In genomic region chrX:48669588-48669987, GRCm38 (mm10) we compare ENCODE assay signal across 18 mouse cellular contexts. TPM values are rescaled to one million over a fixed set of nuclear protein-coding genes. Genes with fewer than 3 reads are reported as not detected.
DNase-seq lines count a peak whose midpoint lies in the region; ATAC-seq and TF ChIP-seq lines count a peak whose summit lies in the region.
"Had no signal": no experiment of that assay in that cellular context is flagged by ENCODE, and none has a peak within 500 bp of the region (broad histone marks: within the 10 kb centered on the region; RNA-seq: fewer than 3 reads in every experiment).

No protein-coding gene starts in this region.

- H3K4me3 ChIP-seq in intestine, postnatal 0 days (ENCODE audit: low read depth, low read length), result no peak overlapping the region
- no peak overlapping the region for H3K4me3 ChIP-seq in intestine, embryonic 15.5 days (replicated peaks)
- H3K4me3 ChIP-seq in MEL (ENCODE audit: control insufficient read depth in 1 of 2, insufficient read depth in 1 of 2, low read depth in 2 of 2, low read length in 2 of 2), result no peak overlapping the region
- H3K4me3 ChIP-seq: embryonic facial prominence, embryonic 15.5 days; lung, embryonic 15.5 days; midbrain, embryonic 12.5 days; neural tube, embryonic 12.5 days had no signal

- TF ChIP-seq EP300 in MEL (IDR thresholded peaks at IDR 0.05; ENCODE audit: low read depth in 1 of 2, low read length in 2 of 2), result no peak

- no peak overlapping the region for H3K27ac ChIP-seq in intestine, postnatal 0 days (ENCODE audit: low read depth, low read length)
- H3K27ac ChIP-seq in intestine, embryonic 15.5 days, result no peak overlapping the region
- H3K27ac ChIP-seq in MEL (ENCODE audit: control insufficient read depth, low read depth, low read length), result no peak overlapping the region
- H3K27ac ChIP-seq: embryonic facial prominence, embryonic 15.5 days; lung, embryonic 15.5 days; midbrain, embryonic 12.5 days; neural tube, embryonic 12.5 days had no signal

- TF ChIP-seq POLR2A in MEL (IDR thresholded peaks at IDR 0.05; ENCODE audit: control insufficient read depth in 1 of 2, insufficient read depth in 1 of 2, low read depth in 1 of 2, low read length in 2 of 2, poor library complexity in 1 of 2), result no peak

- ATAC-seq in intestine, postnatal 0 days, result no peak
- ATAC-seq in intestine, embryonic 15.5 days, result no peak
- no peak for ATAC-seq in cerebellum, adult (ENCODE audit: insufficient number of reproducible peaks, low FRiP score, low TSS enrichment)
- ATAC-seq: intestine, embryonic 16.5 days had no signal

- H3K36me3 ChIP-seq in intestine, postnatal 0 days (ENCODE audit: control insufficient read depth, insufficient read depth), result no peaks in the 10 kb centered on the region
- no peaks in the 10 kb centered on the region for H3K36me3 ChIP-seq in intestine, embryonic 15.5 days
- no peaks in the 10 kb centered on the region for H3K36me3 ChIP-seq in MEL (ENCODE audit: control insufficient read depth in 1 of 2, insufficient read depth in 2 of 2, low read length in 2 of 2)
- H3K36me3 ChIP-seq in splenic B cell, adult 2 months (ENCODE audit: control insufficient read depth, insufficient read depth, low read length, poor library complexity, severe bottlenecking), result no peaks in the 10 kb centered on the region
- H3K36me3 ChIP-seq: embryonic facial prominence, embryonic 15.5 days; lung, embryonic 15.5 days; midbrain, embryonic 12.5 days; neural tube, embryonic 12.5 days had no signal

- DNase-seq in thymus, postnatal 14 days, result peak; percentile 5
- no peak for DNase-seq in thymus, adult 18-20 months
- DNase-seq in MEL (ENCODE audit: low read depth, low spot score), result peak; percentile 50
- DNase-seq in splenic B cell, adult 2 months (ENCODE audit: low read depth, low spot score), result peak; percentile 0
- DNase-seq in gastrocnemius, postnatal 4 days (ENCODE audit: low spot score in 2 of 2), result no peak
- DNase-seq: heart, adult 11 months; kidney, postnatal 36 days; right cerebral cortex, adult 18-20 months had no signal

- H3K4me2 ChIP-seq in intestine, postnatal 0 days (replicated peaks; ENCODE audit: low read depth), result no peak overlapping the region
- H3K4me2 ChIP-seq in intestine, embryonic 15.5 days (replicated peaks), result no peak overlapping the region
- H3K4me2 ChIP-seq: embryonic facial prominence, embryonic 15.5 days; lung, embryonic 15.5 days; midbrain, embryonic 12.5 days; neural tube, embryonic 12.5 days had no signal

- H3K4me1 ChIP-seq in intestine, postnatal 0 days (replicated peaks; ENCODE audit: control insufficient read depth, insufficient read depth, low read length), result no peaks in the 10 kb centered on the region
- no peaks in the 10 kb centered on the region for H3K4me1 ChIP-seq in intestine, embryonic 15.5 days (replicated peaks)
- H3K4me1 ChIP-seq in MEL (ENCODE audit: control insufficient read depth in 1 of 2, insufficient read depth in 2 of 2, low read length in 2 of 2), result no peaks in the 10 kb centered on the region
- H3K4me1 ChIP-seq: embryonic facial prominence, embryonic 15.5 days; lung, embryonic 15.5 days; midbrain, embryonic 12.5 days; neural tube, embryonic 12.5 days had no signal

- no peaks in the 10 kb centered on the region for H3K9me3 ChIP-seq in intestine, postnatal 0 days (ENCODE audit: control insufficient read depth)
- no peaks in the 10 kb centered on the region for H3K9me3 ChIP-seq in intestine, embryonic 15.5 days
- H3K9me3 ChIP-seq in MEL (replicated peaks; ENCODE audit: insufficient read depth, low read length), result no peaks in the 10 kb centered on the region
- H3K9me3 ChIP-seq: embryonic facial prominence, embryonic 15.5 days; lung, embryonic 15.5 days; midbrain, embryonic 12.5 days; neural tube, embryonic 12.5 days had no signal

- no peak overlapping the region for H3K9ac ChIP-seq in intestine, postnatal 0 days (ENCODE audit: low read depth, low read length)
- no peak overlapping the region for H3K9ac ChIP-seq in intestine, embryonic 15.5 days
- no peak overlapping the region for H3K9ac ChIP-seq in MEL (ENCODE audit: control insufficient read depth, low read depth, low read length, poor library complexity, severe bottlenecking)
- H3K9ac ChIP-seq: embryonic facial prominence, embryonic 15.5 days; lung, embryonic 15.5 days; midbrain, embryonic 12.5 days; neural tube, embryonic 12.5 days had no signal

- TF ChIP-seq CTCF in intestine, postnatal 0 days (IDR thresholded peaks at IDR 0.05; ENCODE audit: low read depth), result peak; percentile 20; the same call in 1 of the 2 replicates
- peak; percentile 29 to 55 (median 48); a peak in 5 of 6 replicates for TF ChIP-seq CTCF in MEL (IDR thresholded peaks at IDR 0.05 in 2 of 3, conservative IDR thresholded peaks at IDR 0.05 in 1 of 3; ENCODE audit: control insufficient read depth in 1 of 3, insufficient read depth in 1 of 3, low read depth in 2 of 3, low read length in 3 of 3, poor library complexity in 1 of 3, severe bottlenecking in 1 of 3)

- 67% methylated on average over 3 of the region's 3 CpGs for WGBS in intestine, postnatal 0 days
- WGBS in intestine, embryonic 15.5 days, result 60% methylated on average over 3 of the region's 3 CpGs

- no peaks in the 10 kb centered on the region for H3K27me3 ChIP-seq in intestine, postnatal 0 days (replicated peaks; ENCODE audit: control insufficient read depth, insufficient read depth, low read length)
- no peaks in the 10 kb centered on the region for H3K27me3 ChIP-seq in intestine, embryonic 15.5 days (replicated peaks)
- no peaks in the 10 kb centered on the region for H3K27me3 ChIP-seq in MEL (ENCODE audit: control insufficient read depth in 1 of 2, insufficient read depth in 2 of 2, low read length in 2 of 2)
- H3K27me3 ChIP-seq in splenic B cell, adult 2 months (ENCODE audit: control insufficient read depth, insufficient read depth, low read length, poor library complexity, severe bottlenecking), result no peaks in the 10 kb centered on the region
- H3K27me3 ChIP-seq: embryonic facial prominence, embryonic 15.5 days; lung, embryonic 15.5 days; midbrain, embryonic 12.5 days; neural tube, embryonic 12.5 days had no signal

- no peaks in the 10 kb centered on the region for H3K79me2 ChIP-seq in MEL (ENCODE audit: control insufficient read depth, insufficient read depth, low read length, poor library complexity)

- peak; percentile 56 for TF ChIP-seq RAD21 in MEL (IDR thresholded peaks at IDR 0.05; ENCODE audit: low read depth, low read length)

TF ChIP-seq in MEL, 35 proteins besides CTCF, POLR2A, EP300 and RAD21:
- TF ChIP-seq MAX (IDR thresholded peaks at IDR 0.05; ENCODE audit: low read length) (peak; percentile 49; the same call in 1 of the 2 replicates), ZNF384 (IDR thresholded peaks at IDR 0.05; ENCODE audit: low read depth, low read length) (no peak), MYC (IDR thresholded peaks at IDR 0.05; ENCODE audit: low read depth, low read length) (0 out of 2 replicates have a peak, but pooled peaks have one; percentile 26), SMC3 (IDR thresholded peaks at IDR 0.05; ENCODE audit: low read depth, low read length) (peak; percentile 28; the same call in 1 of the 2 replicates), MYB (IDR thresholded peaks at IDR 0.05; ENCODE audit: low read depth, low read length) (no peak), GABPA (IDR thresholded peaks at IDR 0.05; ENCODE audit: low read depth, low read length) (no peak)

RNA-seq across cellular contexts. Expression of gene Gpr119, which starts 4.7 kb away (rescaled TPM):
- 0.07 and 0.17 TPM in 2 replicates for polyA plus RNA-seq in intestine, postnatal 0 days (2015; fragmentation: Nextera tagmentation; extraction: Ambion mirVana)
- 0.21 and 0.48 TPM in 2 replicates for polyA plus RNA-seq in intestine, embryonic 15.5 days (2015; fragmentation: Nextera tagmentation; extraction: Ambion mirVana)
- not detected in 2 replicates for total RNA-seq in MEL (2012; rRNA removed)
- polyA plus RNA-seq in MEL (2012; ENCODE audit: insufficient read depth in 1 of 2, insufficient read length in 2 of 2, low read depth in 1 of 2, low replicate concordance in 2 of 2, missing spikeins in 1 of 2), result not detected
- not detected for total RNA-seq in gastrocnemius, postnatal 4 days (2021)
- total RNA-seq: heart, postnatal 25 days; left cerebral cortex, adult 8-10 months had no signal
- polyA plus RNA-seq: embryonic facial prominence, embryonic 15.5 days; lung, embryonic 15.5 days; midbrain, embryonic 12.5 days had no signal

RNA-seq across cellular contexts. Expression of gene Rbmx2, which starts 25.2 kb away (rescaled TPM):
- polyA plus RNA-seq in intestine, postnatal 0 days (2015; fragmentation: Nextera tagmentation; extraction: Ambion mirVana), result 13.4 and 15.1 TPM in 2 replicates
- polyA plus RNA-seq in intestine, embryonic 15.5 days (2015; fragmentation: Nextera tagmentation; extraction: Ambion mirVana), result 19.8 and 20.4 TPM in 2 replicates
- 18.6 and 21.2 TPM in 2 replicates for total RNA-seq in MEL (2012; rRNA removed)
- polyA plus RNA-seq in MEL (2012; ENCODE audit: insufficient read depth in 1 of 2, insufficient read length in 2 of 2, low read depth in 1 of 2, low replicate concordance in 2 of 2, missing spikeins in 1 of 2), result 10 to 100 TPM in 1 of 2 experiments, not detected in 1; 17.0 TPM
- total RNA-seq in gastrocnemius, postnatal 4 days (2021), result 1 to 10 TPM; 3.6 to 5.0 TPM

RNA-seq across cellular contexts. Expression of gene Slc25a14, which starts 46.4 kb away (rescaled TPM):
- polyA plus RNA-seq in intestine, postnatal 0 days (2015; fragmentation: Nextera tagmentation; extraction: Ambion mirVana), result 7.9 and 9.5 TPM in 2 replicates
- 12.0 and 13.7 TPM in 2 replicates for polyA plus RNA-seq in intestine, embryonic 15.5 days (2015; fragmentation: Nextera tagmentation; extraction: Ambion mirVana)
- 5.9 and 6.9 TPM in 2 replicates for total RNA-seq in MEL (2012; rRNA removed)
- 1 to 10 TPM in 1 of 2 experiments, not detected in 1; 5.8 TPM for polyA plus RNA-seq in MEL (2012; ENCODE audit: insufficient read depth in 1 of 2, insufficient read length in 2 of 2, low read depth in 1 of 2, low replicate concordance in 2 of 2, missing spikeins in 1 of 2)
- total RNA-seq in gastrocnemius, postnatal 4 days (2021), result 1 to 10 TPM; 2.3 to 3.1 TPM

Comparison
In these comparisons a context has a peak if more than half of its experiments do, and no peak if none do; other contexts are left out.
1. DNase-seq: peak in thymus, postnatal 14 days (single experiment), MEL (single experiment) and splenic B cell, adult 2 months (single experiment); none in thymus, adult 18-20 months (0 of 2) and gastrocnemius, postnatal 4 days (0 of 2).